21 mouse cellular contexts compared by ENCODE assay signal in the genomic region with DNA sequence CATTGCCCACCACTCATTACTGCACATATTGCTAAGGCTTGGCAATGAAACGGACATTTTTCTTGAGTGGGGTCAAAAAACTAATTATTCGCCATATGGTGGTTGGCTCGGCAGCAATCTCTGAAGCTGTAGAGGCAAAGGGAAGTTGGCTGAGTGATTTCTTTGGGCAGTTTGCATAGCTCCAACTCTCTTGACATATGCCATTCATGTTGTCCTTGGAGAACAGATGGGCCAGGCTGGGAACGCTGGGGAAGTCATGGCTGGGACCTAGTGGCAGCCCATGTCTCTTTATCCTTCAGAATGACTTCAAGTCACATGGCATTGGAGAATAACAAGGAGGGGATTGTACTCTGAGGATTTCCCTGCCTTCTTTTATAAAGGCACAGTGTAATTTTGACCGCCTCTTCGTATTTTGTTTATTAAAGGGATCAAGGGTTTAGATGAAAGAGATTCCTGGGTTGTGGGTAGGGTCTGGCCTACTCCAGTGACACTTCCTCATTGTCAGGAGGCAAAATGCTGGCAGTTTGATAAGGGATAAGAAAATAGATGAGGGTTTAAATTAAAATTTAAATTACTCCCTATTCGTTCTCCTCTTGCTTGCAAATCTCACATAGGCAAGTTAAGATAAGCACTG.
A peak's percentile ranks its signal among the peaks of the same experiment; 100 is the strongest.
DNase-seq lines count a peak whose midpoint lies in the region; ATAC-seq and TF ChIP-seq lines count a peak whose summit lies in the region.
"Had no signal": no experiment of that assay in that cellular context is flagged by ENCODE, and none has a peak within 500 bp of the region (broad histone marks: within the 10 kb centered on the region; RNA-seq: fewer than 3 reads in every experiment).

No protein-coding gene starts in this region.

- ATAC-seq in forebrain, embryonic 12.5 days (ENCODE audit: low FRiP score), result peak; percentile 69; the same call in 1 of the 2 replicates
- no peak for ATAC-seq in forebrain, embryonic 11.5 days (replicated peaks; ENCODE audit: low FRiP score)
- ATAC-seq in hindbrain, postnatal 0 days, result peak; percentile 53; the same call in 1 of the 2 replicates

- no peaks in the 10 kb centered on the region for H3K9me3 ChIP-seq in forebrain, embryonic 12.5 days
- no peaks in the 10 kb centered on the region for H3K9me3 ChIP-seq in forebrain, embryonic 11.5 days (ENCODE audit: control insufficient read depth, low read length)
- H3K9me3 ChIP-seq in hindbrain, postnatal 0 days (ENCODE audit: low read length), result no peaks in the 10 kb centered on the region
- H3K9me3 ChIP-seq: embryonic facial prominence, embryonic 12.5 days; hindbrain, embryonic 15.5 days had no signal

- DNase-seq in forebrain, embryonic 11.5 days (ENCODE audit: low spot score), result no peak
- peak; percentile 2 for DNase-seq in retina, embryonic 14.5 days (ENCODE audit: low spot score)
- DNase-seq in retina, postnatal 1 day, result no peak
- peak; percentile 18 for DNase-seq in hindbrain, postnatal 0 days (ENCODE audit: low spot score)
- DNase-seq in yolk sac, embryonic 10.5 days (ENCODE audit: low spot score), result no peak
- no peak for DNase-seq in urinary bladder, adult 18-20 months (ENCODE audit: low spot score in 2 of 2)
- DNase-seq in adrenal gland, postnatal 14 days, result no peak
- DNase-seq: adrenal gland, postnatal 25 days; B cell, adult 2 months; cerebellum, adult 8-10 months; gastrocnemius, postnatal 10 days; heart, adult 2 months; kidney, adult 18-20 months; kidney, postnatal 10 days; spleen, adult 18-20 months; thymus, adult 18-20 months had no signal

- WGBS in forebrain, embryonic 12.5 days, result 58% methylated on average over 7 of the region's 7 CpGs
- 62% methylated on average over 7 of the region's 7 CpGs for WGBS in forebrain, embryonic 11.5 days
- WGBS in hindbrain, postnatal 0 days, result 53% methylated on average over 7 of the region's 7 CpGs

- H3K4me3 ChIP-seq in forebrain, embryonic 12.5 days (replicated peaks), result no peak overlapping the region
- H3K4me3 ChIP-seq in forebrain, embryonic 11.5 days (ENCODE audit: low read depth, low read length), result no peak overlapping the region
- H3K4me3 ChIP-seq in hindbrain, postnatal 0 days (ENCODE audit: low read length), result no peak overlapping the region
- H3K4me3 ChIP-seq: embryonic facial prominence, embryonic 12.5 days; heart, adult 2 months; hindbrain, embryonic 15.5 days; layer of hippocampus, adult 2 months had no signal

- no peaks in the 10 kb centered on the region for H3K36me3 ChIP-seq in forebrain, embryonic 12.5 days (replicated peaks)
- no peaks in the 10 kb centered on the region for H3K36me3 ChIP-seq in forebrain, embryonic 11.5 days (ENCODE audit: control insufficient read depth, insufficient read depth, low read length)
- no peaks in the 10 kb centered on the region for H3K36me3 ChIP-seq in hindbrain, postnatal 0 days (ENCODE audit: insufficient read depth, low read length)
- H3K36me3 ChIP-seq: embryonic facial prominence, embryonic 12.5 days; hindbrain, embryonic 15.5 days had no signal

- H3K9ac ChIP-seq in forebrain, embryonic 12.5 days, result no peak overlapping the region
- H3K9ac ChIP-seq in forebrain, embryonic 11.5 days (ENCODE audit: low read length), result no peak overlapping the region
- H3K9ac ChIP-seq in hindbrain, postnatal 0 days (replicated peaks; ENCODE audit: low read length), result no peak overlapping the region
- H3K9ac ChIP-seq: embryonic facial prominence, embryonic 12.5 days; hindbrain, embryonic 15.5 days; liver, embryonic 14.5 days had no signal

- H3K4me2 ChIP-seq in forebrain, embryonic 12.5 days, result no peak overlapping the region
- no peak overlapping the region for H3K4me2 ChIP-seq in forebrain, embryonic 11.5 days (ENCODE audit: low read depth, low read length, severe bottlenecking)
- H3K4me2 ChIP-seq in hindbrain, postnatal 0 days (ENCODE audit: low read depth, low read length), result no peak overlapping the region
- H3K4me2 ChIP-seq: embryonic facial prominence, embryonic 12.5 days; hindbrain, embryonic 15.5 days had no signal

- no peaks in the 10 kb centered on the region for H3K27me3 ChIP-seq in forebrain, embryonic 12.5 days
- no peaks in the 10 kb centered on the region for H3K27me3 ChIP-seq in forebrain, embryonic 11.5 days (ENCODE audit: control insufficient read depth, insufficient read depth, low read length)
- H3K27me3 ChIP-seq in hindbrain, postnatal 0 days (ENCODE audit: insufficient read depth, low read length), result no peaks in the 10 kb centered on the region
- H3K27me3 ChIP-seq: embryonic facial prominence, embryonic 12.5 days; hindbrain, embryonic 15.5 days had no signal

- H3K27ac ChIP-seq in forebrain, embryonic 12.5 days, result no peak overlapping the region
- H3K27ac ChIP-seq in forebrain, embryonic 11.5 days (ENCODE audit: low read depth, low read length), result no peak overlapping the region
- no peak overlapping the region for H3K27ac ChIP-seq in hindbrain, postnatal 0 days
- H3K27ac ChIP-seq: embryonic facial prominence, embryonic 12.5 days; heart, adult 2 months; hindbrain, embryonic 15.5 days; layer of hippocampus, adult 2 months; liver, embryonic 14.5 days had no signal

- H3K4me1 ChIP-seq in forebrain, embryonic 12.5 days, result peaks cover 6% of the 10 kb centered on the region; the same call in 1 of the 2 replicates
- H3K4me1 ChIP-seq in forebrain, embryonic 11.5 days (replicated peaks; ENCODE audit: control insufficient read depth, insufficient read depth, low read length), result no peaks in the 10 kb centered on the region
- no peaks in the 10 kb centered on the region for H3K4me1 ChIP-seq in hindbrain, postnatal 0 days (ENCODE audit: insufficient read depth, low read length)
- H3K4me1 ChIP-seq: embryonic facial prominence, embryonic 12.5 days had no signal

- TF ChIP-seq CTCF in hindbrain, postnatal 0 days (IDR thresholded peaks at IDR 0.05; ENCODE audit: low read depth), result no peak

Comparison
In these comparisons a context has a peak if more than half of its experiments do, and no peak if none do; other contexts are left out.
1. DNase-seq: peak in retina, embryonic 14.5 days (single experiment) and hindbrain, postnatal 0 days (single experiment); none in forebrain, embryonic 11.5 days (single experiment), retina, postnatal 1 day (single experiment), yolk sac, embryonic 10.5 days (single experiment), urinary bladder, adult 18-20 months (0 of 2) and adrenal gland, postnatal 14 days (single experiment).